Mouse (Mus musculus) CH12.LX (cell line): Measurements from ENCODE around the gene Jmjd1c.

Experiments used
- CTCF ChIP-seq, 2 experiments: IDR thresholded peaks in 1 of 2; conservative IDR thresholded peaks in 1 of 2; 2 replicates each; pipeline ENCODE4 v1.5.1; 2011 to 2012; ENCODE audit warnings: low read depth in 2 of 2, low read length in 2 of 2, improper control_type of control experiment in 1 of 2, inconsistent platforms in 1 of 2, mild to moderate bottlenecking in 1 of 2, moderate library complexity in 1 of 2
- EP300 ChIP-seq: IDR thresholded peaks from 2 replicates; pipeline ENCODE4 v1.6.1; 2011; ENCODE audit warnings: low read length, improper control_type of control experiment
- ETS1 ChIP-seq: conservative IDR thresholded peaks from 2 replicates; pipeline ENCODE4 v1.6.1; 2012; ENCODE audit warnings: low read depth, mild to moderate bottlenecking, inconsistent platforms, low read length, improper control_type of control experiment, moderate library complexity
- MAZ ChIP-seq: IDR thresholded peaks from 2 replicates; pipeline ENCODE4 v1.6.1; 2012; ENCODE audit warnings: low read depth, mild to moderate bottlenecking, inconsistent platforms, low read length, improper control_type of control experiment, moderate library complexity
- POLR2A ChIP-seq: IDR thresholded peaks from 2 replicates; pipeline ENCODE4 v1.6.1; 2011; ENCODE audit warnings: low read depth, mild to moderate bottlenecking, improper control_type of control experiment, low read length
- RAD21 ChIP-seq: IDR thresholded peaks from 2 replicates; pipeline ENCODE4 v1.6.1; 2011; ENCODE audit warnings: low read depth, mild to moderate bottlenecking, low read length, improper control_type of control experiment, moderate library complexity

GRCm38 (mm10) chr10:67182651-67183050 is 86.7 kb downstream of the Jmjd1c start:
- TF ChIP-seq RAD21 (no peak), CTCF (conservative IDR thresholded peaks at IDR 0.05 in 1 of 2, IDR thresholded peaks at IDR 0.05 in 1 of 2; ENCODE audit: low read depth in 2 of 2, low read length in 2 of 2) (no peak), EP300 (no peak), ETS1 (no peak), POLR2A (no peak), MAZ (no peak)
